Mouse (Mus musculus): ENCODE results near the gene Zfp408. TPM values are rescaled to one million over a fixed set of nuclear protein-coding genes. Genes with fewer than 3 reads are reported as not detected.
A peak's percentile ranks its signal among the peaks of the same experiment; 100 is the strongest.

Gene Zfp408
- polyA plus RNA-seq (2014; fragmentation: Nextera tagmentation; extraction: Ambion mirVana), result 3.9 and 7.3 TPM in 2 replicates

DNA sequence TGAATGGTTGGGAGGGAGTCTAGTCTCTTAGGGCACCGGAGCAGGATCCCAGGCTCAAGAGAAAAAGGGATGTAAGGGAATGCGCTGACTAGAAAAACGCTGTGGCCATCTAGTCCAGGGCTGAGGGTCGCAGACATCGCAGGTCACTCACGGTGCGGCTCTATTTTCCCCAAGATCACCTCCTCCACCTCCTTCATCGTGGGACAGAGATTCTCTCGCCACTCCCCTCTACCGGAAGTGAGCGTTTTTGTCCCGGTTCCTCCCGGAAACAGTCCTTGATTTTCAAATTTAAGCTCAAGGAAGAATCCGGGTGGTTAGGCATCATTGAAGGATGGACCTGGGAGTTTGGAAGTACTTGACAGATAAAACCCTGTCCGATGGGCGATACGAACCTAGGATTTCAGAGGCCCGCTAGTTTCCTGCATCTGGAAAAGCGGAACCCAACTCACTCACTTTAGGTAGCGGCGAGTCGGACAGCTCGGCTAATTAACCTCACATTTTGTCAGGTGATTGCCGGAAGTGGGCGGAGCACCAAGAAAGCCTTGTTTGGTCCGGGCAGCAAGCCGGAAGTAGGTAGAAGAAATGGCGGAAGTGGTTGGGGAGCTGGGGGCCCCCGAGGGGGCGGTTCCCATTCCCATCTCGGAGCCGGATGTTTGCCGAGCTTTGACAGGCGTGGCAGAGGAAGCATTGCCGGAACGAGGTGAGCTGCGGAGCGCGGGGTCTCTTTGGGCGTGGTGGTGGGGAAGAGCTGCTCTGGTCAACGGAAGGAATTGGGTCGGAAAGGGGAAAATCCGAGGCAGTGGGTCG is at the start of gene Zfp408, which contains the start of gene Arhgap1:
Zfp408 (minus strand) TSS at position 239 of the 807 bp plus-strand sequence.
Arhgap1 (plus strand) TSS at position 308 of the 807 bp plus-strand sequence.
- Histone ChIP-seq H3K36me3 (replicated peaks; ENCODE audit: control insufficient read depth, insufficient read depth, low read depth, low read length) (peaks cover 22% of the 10 kb centered on the region), H3K4me3 (ENCODE audit: low read depth, low read length) (peak within 1 kb of the TSS; percentile 85), H3K27me3 (ENCODE audit: control insufficient read depth, insufficient read depth, low read length) (no peaks in the 10 kb centered on the region), H3K9me3 (replicated peaks; ENCODE audit: control insufficient read depth, low read length) (no peaks in the 10 kb centered on the region), H3K4me2 (ENCODE audit: low read depth, low read length) (peak within 1 kb of the TSS; percentile 90), H3K9ac (replicated peaks; ENCODE audit: low read length) (peak within 1 kb of the TSS; percentile 89), H3K4me1 (ENCODE audit: control insufficient read depth, insufficient read depth, low read length) (no peaks in the 10 kb centered on the region), H3K27ac (replicated peaks; ENCODE audit: low read depth, low read length) (peak within 1 kb of the TSS; percentile 56; the same call in 1 of the 2 replicates)
- WGBS, result under 1% methylated on average over 44 of the region's 44 CpGs
- peak; percentile 93 for ATAC-seq (replicated peaks; ENCODE audit: insufficient number of reproducible peaks, low FRiP score, low TSS enrichment, low read depth)
- DNase-seq (ENCODE audit: low spot score), result peak; percentile 98

DNA sequence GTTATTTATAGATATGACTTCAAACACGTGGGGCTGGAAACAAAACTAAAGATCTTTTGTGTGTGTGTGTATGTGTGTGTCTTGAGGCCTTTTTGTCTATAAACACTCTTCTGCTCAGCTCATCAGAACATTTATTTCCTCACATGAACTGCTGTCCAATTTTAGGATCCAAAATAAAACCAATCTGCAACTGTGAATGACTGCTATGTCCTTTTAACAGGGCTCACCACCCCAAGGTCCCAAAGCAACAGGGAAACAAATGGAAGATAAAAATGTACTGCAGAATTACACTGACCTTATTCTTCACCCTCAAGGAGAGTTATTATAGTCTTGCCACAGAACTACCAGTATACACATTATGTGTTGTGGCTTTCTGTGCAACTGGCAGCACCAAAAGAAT is 49.6 kb upstream of the Zfp408 start:
- ATAC-seq (replicated peaks; ENCODE audit: insufficient number of reproducible peaks, low FRiP score, low TSS enrichment, low read depth), result no peak
- H3K27ac ChIP-seq (replicated peaks; ENCODE audit: low read depth, low read length), result no peak overlapping the region
- H3K4me2 ChIP-seq (ENCODE audit: low read depth, low read length), result no peak overlapping the region
- no peak for DNase-seq (ENCODE audit: low spot score)
- WGBS, result 90% methylated on average over 1 of the region's 1 CpGs
- no peaks in the 10 kb centered on the region for H3K4me1 ChIP-seq (ENCODE audit: control insufficient read depth, insufficient read depth, low read length)
- no peaks in the 10 kb centered on the region for H3K9me3 ChIP-seq (replicated peaks; ENCODE audit: control insufficient read depth, low read length)
- no peak overlapping the region for H3K9ac ChIP-seq (replicated peaks; ENCODE audit: low read length)
- no peak overlapping the region for H3K4me3 ChIP-seq (ENCODE audit: low read depth, low read length)
- no peaks in the 10 kb centered on the region for H3K27me3 ChIP-seq (ENCODE audit: control insufficient read depth, insufficient read depth, low read length)
- no peaks in the 10 kb centered on the region for H3K36me3 ChIP-seq (replicated peaks; ENCODE audit: control insufficient read depth, insufficient read depth, low read depth, low read length)

DNA sequence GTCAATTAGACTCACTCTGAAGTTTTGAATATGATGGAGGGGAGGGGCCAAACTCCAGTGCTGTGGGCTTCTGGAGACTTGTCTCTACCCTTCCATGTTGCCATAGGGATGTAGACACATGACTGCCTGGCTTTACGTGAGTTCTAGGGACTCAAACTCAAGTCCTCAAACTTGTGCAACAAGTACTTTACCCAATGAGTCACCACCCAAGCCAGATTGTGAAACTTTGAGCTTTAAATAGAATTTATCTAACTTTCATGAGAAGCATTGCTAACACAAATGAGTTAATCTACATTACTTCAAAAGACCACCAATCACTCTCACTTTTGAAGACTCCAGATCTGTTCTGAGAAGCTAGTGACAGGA is 46.6 kb upstream of the Zfp408 start:
- H3K4me1 ChIP-seq (ENCODE audit: control insufficient read depth, insufficient read depth, low read length), result no peaks in the 10 kb centered on the region
- DNase-seq (ENCODE audit: low spot score) (no peak), ATAC-seq (replicated peaks; ENCODE audit: insufficient number of reproducible peaks, low FRiP score, low TSS enrichment, low read depth) (no peak)
- no peak overlapping the region for H3K4me2 ChIP-seq (ENCODE audit: low read depth, low read length)
- H3K27ac ChIP-seq (replicated peaks; ENCODE audit: low read depth, low read length), result no peak overlapping the region
- H3K27me3 ChIP-seq (ENCODE audit: control insufficient read depth, insufficient read depth, low read length), result no peaks in the 10 kb centered on the region
- no peaks in the 10 kb centered on the region for H3K36me3 ChIP-seq (replicated peaks; ENCODE audit: control insufficient read depth, insufficient read depth, low read depth, low read length)
- no peak overlapping the region for H3K4me3 ChIP-seq (ENCODE audit: low read depth, low read length)
- no peak overlapping the region for H3K9ac ChIP-seq (replicated peaks; ENCODE audit: low read length)
- 96% methylated on average over 1 of the region's 1 CpGs for WGBS
- H3K9me3 ChIP-seq (replicated peaks; ENCODE audit: control insufficient read depth, low read length), result no peaks in the 10 kb centered on the region

DNA sequence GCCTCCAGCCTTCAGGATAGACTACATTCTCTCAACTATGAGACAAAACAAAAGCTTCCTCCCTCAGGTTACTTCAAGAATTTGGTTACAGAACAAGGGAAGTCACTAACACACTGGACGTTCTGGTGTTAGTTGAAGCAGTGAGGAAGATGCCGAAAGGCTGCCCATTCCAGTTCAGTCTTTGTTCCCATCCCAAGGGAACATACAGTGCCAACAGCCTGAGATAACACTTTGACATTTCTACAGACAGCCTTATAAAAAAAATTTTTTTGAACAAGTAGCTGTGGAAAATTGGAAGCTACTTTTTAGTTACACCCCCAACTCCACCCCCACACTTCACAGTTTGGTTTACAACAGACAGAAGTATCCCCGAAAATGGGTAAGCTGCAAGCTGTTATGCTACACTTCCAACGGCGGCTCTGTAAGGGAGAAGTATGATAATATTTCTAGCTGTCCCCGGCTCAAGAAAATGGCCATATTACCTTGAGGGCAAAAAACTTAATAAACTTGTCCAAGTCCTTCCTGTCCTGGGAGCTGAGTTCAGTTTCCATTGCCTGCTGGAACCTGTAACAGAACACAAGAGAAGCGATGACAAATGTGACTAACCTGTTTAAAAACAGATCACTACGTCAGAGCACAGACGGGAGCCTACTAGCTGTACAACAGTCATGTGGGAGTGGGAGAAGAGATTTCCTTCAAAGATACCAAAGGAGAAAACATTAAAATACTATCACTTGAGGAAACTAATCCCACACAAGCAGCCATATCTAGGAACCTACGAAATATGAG is 46.0 kb upstream of the Zfp408 start:
- Histone ChIP-seq H3K4me1 (ENCODE audit: control insufficient read depth, insufficient read depth, low read length) (no peaks in the 10 kb centered on the region), H3K4me3 (ENCODE audit: low read depth, low read length) (no peak overlapping the region), H3K4me2 (ENCODE audit: low read depth, low read length) (no peak overlapping the region), H3K9me3 (replicated peaks; ENCODE audit: control insufficient read depth, low read length) (no peaks in the 10 kb centered on the region), H3K9ac (replicated peaks; ENCODE audit: low read length) (no peak overlapping the region), H3K36me3 (replicated peaks; ENCODE audit: control insufficient read depth, insufficient read depth, low read depth, low read length) (no peaks in the 10 kb centered on the region), H3K27ac (replicated peaks; ENCODE audit: low read depth, low read length) (no peak overlapping the region), H3K27me3 (ENCODE audit: control insufficient read depth, insufficient read depth, low read length) (no peaks in the 10 kb centered on the region)
- DNase-seq (ENCODE audit: low spot score) (no peak), ATAC-seq (replicated peaks; ENCODE audit: insufficient number of reproducible peaks, low FRiP score, low TSS enrichment, low read depth) (no peak)
- 88% methylated on average over 10 of the region's 10 CpGs for WGBS

DNA sequence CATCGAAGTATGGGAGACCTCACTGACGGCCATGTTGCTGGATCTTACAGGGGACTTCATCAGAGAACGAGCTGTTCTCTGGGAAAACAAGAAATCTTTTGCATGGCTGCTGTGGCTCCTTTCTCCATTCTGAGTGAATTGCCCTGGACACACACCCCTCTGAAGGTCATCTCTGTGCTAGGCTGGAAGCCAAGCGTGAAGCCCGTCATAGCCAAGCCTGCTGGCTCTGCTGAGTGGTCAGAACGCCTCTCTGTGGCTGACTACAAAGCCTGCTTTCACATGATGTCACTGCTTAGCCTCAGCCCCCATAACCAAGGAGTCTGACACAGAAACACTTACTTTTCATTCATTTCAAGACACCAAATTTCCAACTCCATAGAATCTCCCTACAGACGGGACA is 39.9 kb upstream of the Zfp408 start:
- Histone ChIP-seq H3K9ac (replicated peaks; ENCODE audit: low read length) (no peak overlapping the region), H3K27me3 (ENCODE audit: control insufficient read depth, insufficient read depth, low read length) (no peaks in the 10 kb centered on the region), H3K27ac (replicated peaks; ENCODE audit: low read depth, low read length) (no peak overlapping the region), H3K4me2 (ENCODE audit: low read depth, low read length) (no peak overlapping the region), H3K4me3 (ENCODE audit: low read depth, low read length) (no peak overlapping the region), H3K36me3 (replicated peaks; ENCODE audit: control insufficient read depth, insufficient read depth, low read depth, low read length) (no peaks in the 10 kb centered on the region), H3K9me3 (replicated peaks; ENCODE audit: control insufficient read depth, low read length) (no peaks in the 10 kb centered on the region), H3K4me1 (ENCODE audit: control insufficient read depth, insufficient read depth, low read length) (no peaks in the 10 kb centered on the region)
- 81% methylated on average over 7 of the region's 7 CpGs for WGBS
- ATAC-seq (replicated peaks; ENCODE audit: insufficient number of reproducible peaks, low FRiP score, low TSS enrichment, low read depth), result no peak
- no peak for DNase-seq (ENCODE audit: low spot score)

DNA sequence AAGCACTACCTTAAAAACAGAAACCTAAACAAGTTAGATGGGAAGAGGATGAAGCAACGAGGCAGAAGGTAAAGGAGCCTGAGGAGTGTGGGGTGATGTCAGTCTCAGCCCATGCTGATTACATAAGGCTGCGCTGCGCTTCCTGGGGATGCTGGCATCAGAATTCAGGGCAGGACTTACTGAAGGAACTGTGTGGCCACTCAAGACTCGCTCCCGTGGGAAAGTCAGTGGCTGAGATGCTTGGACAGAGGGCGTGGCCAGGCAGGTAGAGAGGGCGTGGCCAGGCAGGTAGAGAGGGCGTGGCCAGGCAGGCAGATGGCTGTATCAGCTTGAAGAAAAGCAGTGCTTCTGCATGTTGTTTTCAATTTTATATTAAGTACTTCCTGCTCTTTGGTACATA is 34.3 kb upstream of the Zfp408 start:
- H3K36me3 ChIP-seq (replicated peaks; ENCODE audit: control insufficient read depth, insufficient read depth, low read depth, low read length), result no peaks in the 10 kb centered on the region
- H3K27me3 ChIP-seq (ENCODE audit: control insufficient read depth, insufficient read depth, low read length), result no peaks in the 10 kb centered on the region
- H3K4me2 ChIP-seq (ENCODE audit: low read depth, low read length), result no peak overlapping the region
- H3K4me3 ChIP-seq (ENCODE audit: low read depth, low read length), result no peak overlapping the region
- no peaks in the 10 kb centered on the region for H3K4me1 ChIP-seq (ENCODE audit: control insufficient read depth, insufficient read depth, low read length)
- 77% methylated on average over 8 of the region's 8 CpGs for WGBS
- H3K9ac ChIP-seq (replicated peaks; ENCODE audit: low read length), result no peak overlapping the region
- DNase-seq (ENCODE audit: low spot score), result no peak
- H3K27ac ChIP-seq (replicated peaks; ENCODE audit: low read depth, low read length), result no peak overlapping the region
- ATAC-seq (replicated peaks; ENCODE audit: insufficient number of reproducible peaks, low FRiP score, low TSS enrichment, low read depth), result no peak
- no peaks in the 10 kb centered on the region for H3K9me3 ChIP-seq (replicated peaks; ENCODE audit: control insufficient read depth, low read length)

DNA sequence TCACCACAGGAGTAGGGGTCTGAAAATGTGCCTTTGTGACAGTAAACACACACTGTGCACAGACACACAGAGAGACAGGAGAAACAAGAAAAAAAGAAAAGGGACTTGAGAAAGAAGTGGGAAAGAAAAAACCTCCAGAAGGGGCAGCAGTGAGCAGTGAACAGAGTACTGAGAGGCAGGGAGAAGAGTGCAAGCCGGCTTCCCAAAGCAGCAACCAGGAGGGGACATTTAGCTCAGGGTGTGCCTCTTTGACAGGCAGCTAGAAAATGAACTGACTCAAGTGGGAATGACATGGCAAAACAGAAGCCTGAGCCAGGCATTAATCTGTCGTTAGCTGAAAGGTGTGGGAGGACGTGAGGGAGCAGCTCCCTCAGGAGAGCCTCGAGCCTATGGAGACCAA is 33.3 kb upstream of the Zfp408 start:
- no peak for ATAC-seq (replicated peaks; ENCODE audit: insufficient number of reproducible peaks, low FRiP score, low TSS enrichment, low read depth)

DNA sequence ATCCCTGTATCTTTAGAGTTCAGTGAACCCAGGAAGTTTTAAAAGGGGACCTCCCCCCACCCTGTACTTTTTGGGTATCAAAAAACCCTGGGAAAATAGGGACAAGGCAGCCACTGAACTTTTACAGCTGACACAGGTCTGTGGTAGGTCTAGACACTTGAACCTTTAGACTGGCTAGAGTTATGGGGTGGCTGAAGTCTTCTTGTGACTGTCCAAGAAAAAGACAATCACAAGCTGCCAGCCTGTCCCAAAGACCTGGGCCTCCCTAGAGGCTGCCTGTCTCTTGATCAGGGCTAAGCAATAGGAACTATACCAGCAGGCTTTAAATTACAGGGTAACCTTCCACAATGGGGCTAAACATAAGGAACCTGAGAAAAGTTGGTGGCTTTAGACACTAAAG is 27.4 kb upstream of the Zfp408 start:
- H3K4me3 ChIP-seq (ENCODE audit: low read depth, low read length), result no peak overlapping the region
- no peak overlapping the region for H3K4me2 ChIP-seq (ENCODE audit: low read depth, low read length)
- no peak overlapping the region for H3K9ac ChIP-seq (replicated peaks; ENCODE audit: low read length)
- no peak overlapping the region for H3K27ac ChIP-seq (replicated peaks; ENCODE audit: low read depth, low read length)
- H3K9me3 ChIP-seq (replicated peaks; ENCODE audit: control insufficient read depth, low read length), result no peaks in the 10 kb centered on the region
- H3K36me3 ChIP-seq (replicated peaks; ENCODE audit: control insufficient read depth, insufficient read depth, low read depth, low read length), result peaks cover 3% of the 10 kb centered on the region
- DNase-seq (ENCODE audit: low spot score), result no peak
- H3K4me1 ChIP-seq (ENCODE audit: control insufficient read depth, insufficient read depth, low read length), result no peaks in the 10 kb centered on the region
- no peak for ATAC-seq (replicated peaks; ENCODE audit: insufficient number of reproducible peaks, low FRiP score, low TSS enrichment, low read depth)
- H3K27me3 ChIP-seq (ENCODE audit: control insufficient read depth, insufficient read depth, low read length), result no peaks in the 10 kb centered on the region

More for the DNA sequence above, 33.3 kb upstream of the Zfp408 start:
- Histone ChIP-seq H3K9ac (replicated peaks; ENCODE audit: low read length) (no peak overlapping the region), H3K9me3 (replicated peaks; ENCODE audit: control insufficient read depth, low read length) (no peaks in the 10 kb centered on the region), H3K4me3 (ENCODE audit: low read depth, low read length) (no peak overlapping the region), H3K36me3 (replicated peaks; ENCODE audit: control insufficient read depth, insufficient read depth, low read depth, low read length) (no peaks in the 10 kb centered on the region), H3K27ac (replicated peaks; ENCODE audit: low read depth, low read length) (no peak overlapping the region), H3K4me2 (ENCODE audit: low read depth, low read length) (no peak overlapping the region), H3K27me3 (ENCODE audit: control insufficient read depth, insufficient read depth, low read length) (no peaks in the 10 kb centered on the region), H3K4me1 (ENCODE audit: control insufficient read depth, insufficient read depth, low read length) (no peaks in the 10 kb centered on the region)
- DNase-seq (ENCODE audit: low spot score), result peak; percentile 64
- 64% methylated on average over 4 of the region's 4 CpGs for WGBS
